Mouse (Mus musculus) frontal cortex, postnatal 25 days (tissue): ENCODE results near the gene Olfr374.
"Not testable (repeated sequence)": the region's sequence is repeated elsewhere in the genome, so short reads cannot be mapped to it uniquely, and the experiment has no call there.

ENCODE experiments used
- DNase-seq, 2 experiments: peaks; one replicate each; pipeline ENCODE4 v3.0.0; 2022; ENCODE audit warnings: low spot score in 2 of 2

The Olfr374 gene

DNA sequence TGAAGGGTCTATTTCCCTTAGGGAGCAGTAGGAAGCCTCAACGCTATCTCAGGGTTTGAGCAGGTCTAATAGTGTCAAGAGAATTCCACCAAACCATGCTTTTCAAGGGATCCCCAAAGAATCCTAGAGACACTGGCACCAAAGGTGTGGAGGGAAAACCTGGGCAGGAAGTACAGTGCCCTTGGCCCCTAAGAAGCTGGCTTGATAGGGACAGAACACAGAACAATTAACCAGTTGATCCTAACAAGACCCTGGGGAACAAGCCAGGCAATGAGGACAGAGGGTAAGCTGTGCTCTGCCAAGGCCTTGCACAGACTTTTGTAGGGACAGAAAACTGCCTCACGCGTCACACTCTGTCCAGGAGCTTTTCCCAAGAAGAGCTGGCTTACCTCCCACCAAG is at the start of gene Olfr374:
Gene Olfr374 (plus strand): TSS at position 301 of the 400 bp plus-strand sequence.
- DNase-seq = no peak

DNA sequence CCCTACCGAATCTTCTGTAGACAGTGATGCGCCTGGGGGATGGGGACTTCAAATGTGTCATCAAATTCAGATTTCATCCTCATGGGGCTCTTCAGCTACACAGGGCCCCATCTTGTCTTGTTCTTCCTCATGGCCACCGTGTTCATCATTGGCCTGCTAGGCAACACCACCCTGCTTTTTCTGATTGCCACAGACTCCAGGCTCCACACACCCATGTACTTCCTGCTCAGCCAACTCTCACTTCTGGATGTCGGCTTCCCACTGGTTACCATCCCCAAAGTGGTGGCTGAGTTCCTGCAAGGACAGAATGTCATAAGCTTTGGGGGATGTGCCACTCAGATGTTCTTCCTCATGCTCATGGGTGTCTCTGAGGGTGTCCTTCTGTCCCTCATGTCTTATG is 49.2 kb upstream of the Olfr374 start:
- not testable (repeated sequence) for DNase-seq

DNA sequence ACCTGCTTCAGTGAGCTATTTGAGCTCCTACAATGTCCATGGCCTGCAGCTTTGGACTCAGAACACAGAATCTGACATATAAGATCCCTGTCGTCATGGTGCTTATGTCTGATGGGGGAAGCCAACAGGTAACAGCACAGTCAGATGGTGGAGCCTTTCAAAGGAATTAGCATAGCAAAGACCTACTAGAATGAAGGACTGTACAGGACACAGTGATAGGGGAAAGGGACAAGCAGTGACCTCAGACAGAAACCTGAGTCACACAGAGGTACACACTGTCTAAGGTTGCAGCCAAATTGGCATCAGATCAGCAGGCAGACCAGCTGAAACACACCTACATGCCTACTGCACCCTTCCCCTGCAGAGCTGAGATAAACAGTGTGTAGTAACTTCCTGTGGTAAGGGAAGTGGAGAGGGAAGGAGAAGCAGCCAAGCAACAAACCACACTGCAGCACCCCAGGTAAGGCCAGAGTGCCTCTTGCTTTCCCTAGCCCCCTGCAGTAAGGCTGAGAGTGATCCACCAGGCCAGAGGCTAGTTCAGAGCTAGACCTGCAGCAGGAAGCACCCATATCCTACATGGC is 39.9 kb upstream of the Olfr374 start:
- not testable (repeated sequence) for DNase-seq

DNA sequence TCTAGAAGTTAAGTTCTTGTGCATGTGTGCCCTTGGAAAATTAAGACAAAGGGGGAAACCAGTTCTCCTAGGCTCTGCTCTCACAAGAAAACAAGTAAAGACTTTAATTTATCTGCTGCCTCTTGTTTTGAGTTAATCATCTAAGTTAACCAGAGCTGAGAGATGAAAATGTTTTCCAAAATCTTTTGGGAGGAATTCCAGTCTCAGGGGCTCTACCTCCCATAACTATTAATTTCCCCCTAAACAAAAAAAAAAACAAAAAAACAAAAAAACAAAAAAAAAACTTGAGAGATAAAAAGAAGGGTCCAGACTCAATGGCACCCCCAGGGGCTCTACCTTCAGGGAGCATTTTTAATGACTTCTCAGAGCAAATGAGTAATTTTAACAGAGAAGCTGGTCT is 24.0 kb upstream of the Olfr374 start, which contains the start of gene Olfr373:
Gene Olfr373 (plus strand): TSS at position 301 of the 400 bp plus-strand sequence.
- DNase-seq = not testable (repeated sequence)

DNA sequence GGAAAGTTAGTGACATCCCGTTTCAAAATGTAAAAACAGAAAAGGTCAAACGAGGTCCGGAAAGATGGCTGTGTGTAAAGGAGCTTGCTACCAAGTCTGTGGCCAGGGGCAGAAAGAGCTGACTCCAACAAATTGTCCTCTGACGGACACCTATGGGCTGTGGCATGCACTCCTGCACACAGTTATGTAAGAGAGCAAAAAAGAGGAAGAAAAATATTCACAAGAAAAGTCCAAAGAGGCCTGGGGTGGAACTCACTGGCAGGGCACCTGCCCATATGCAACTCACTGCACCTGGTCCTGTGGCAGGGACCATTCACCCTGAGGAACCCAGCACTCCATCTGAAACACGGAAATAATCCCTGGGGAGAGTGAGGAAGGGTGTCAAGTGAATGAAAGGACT is 22.1 kb upstream of the Olfr374 start:
- no peak for DNase-seq

DNA sequence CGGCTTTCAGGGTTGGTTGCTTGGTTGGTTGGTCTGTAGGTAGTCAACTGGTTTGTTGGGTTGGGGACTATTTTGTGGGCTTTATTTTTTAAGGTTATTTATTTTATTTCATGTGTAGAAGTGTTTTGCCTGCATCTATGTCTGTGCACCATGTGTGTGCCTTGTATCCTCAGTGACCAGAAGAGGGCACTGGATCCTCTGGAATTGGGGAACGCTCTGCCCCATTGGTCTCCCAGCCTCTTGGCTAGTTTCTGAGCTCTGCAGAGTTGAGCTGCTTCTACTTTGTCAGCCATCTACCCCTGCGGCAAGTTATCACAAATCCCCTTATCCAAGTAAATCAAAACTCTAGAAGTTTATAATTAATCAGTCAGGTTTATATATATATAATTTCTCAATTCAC is 19.2 kb upstream of the Olfr374 start:
- DNase-seq = not testable (repeated sequence)

DNA sequence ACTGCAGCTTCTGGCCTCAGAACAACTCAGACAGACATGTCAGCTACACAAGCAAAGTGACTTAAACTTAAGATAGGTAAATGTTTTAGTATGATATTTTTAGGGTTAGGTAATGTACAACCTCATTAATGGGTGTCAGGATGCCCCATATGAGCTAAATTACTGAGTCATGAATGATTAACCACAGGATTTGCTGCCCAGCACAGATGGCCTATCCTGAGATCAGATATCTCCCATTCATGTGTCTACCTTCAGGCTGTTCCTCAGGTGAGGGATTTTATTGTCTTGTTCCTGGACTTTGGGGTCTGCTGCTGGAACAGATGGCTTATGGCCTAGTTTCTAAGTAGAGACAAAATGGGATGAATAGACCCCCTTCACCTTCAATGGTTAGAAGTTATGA is 10.1 kb upstream of the Olfr374 start:
- DNase-seq = not testable (repeated sequence)

DNA sequence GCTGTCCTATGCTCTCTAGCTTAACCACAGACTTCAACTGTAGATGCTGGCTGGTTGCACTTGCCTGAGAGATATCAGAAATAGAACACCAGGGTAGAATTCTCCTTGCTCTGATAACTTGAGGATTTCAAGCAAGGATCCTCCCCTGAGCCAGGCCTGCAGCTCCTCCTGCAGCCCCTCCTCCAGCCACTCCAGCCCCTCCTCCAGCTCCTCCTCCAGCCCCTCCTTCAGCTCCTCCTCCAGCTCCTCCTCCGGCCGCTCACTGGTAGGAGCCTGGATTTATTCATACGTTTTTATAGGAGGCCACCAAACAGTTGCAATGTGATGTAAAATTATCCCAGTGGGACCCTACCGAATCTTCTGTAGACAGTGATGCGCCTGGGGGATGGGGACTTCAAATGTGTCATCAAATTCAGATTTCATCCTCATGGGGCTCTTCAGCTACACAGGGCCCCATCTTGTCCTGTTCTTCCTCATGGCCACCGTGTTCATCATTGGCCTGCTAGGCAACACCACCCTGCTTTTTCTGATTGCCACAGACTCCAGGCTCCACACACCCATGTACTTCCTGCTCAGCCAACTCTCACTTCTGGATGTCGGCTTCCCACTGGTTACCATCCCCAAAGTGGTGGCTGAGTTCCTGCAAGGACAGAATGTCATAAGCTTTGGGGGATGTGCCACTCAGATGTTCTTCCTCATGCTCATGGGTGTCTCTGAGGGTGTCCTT is 7.3 kb upstream of the Olfr374 start:
- not testable (repeated sequence) for DNase-seq

DNA sequence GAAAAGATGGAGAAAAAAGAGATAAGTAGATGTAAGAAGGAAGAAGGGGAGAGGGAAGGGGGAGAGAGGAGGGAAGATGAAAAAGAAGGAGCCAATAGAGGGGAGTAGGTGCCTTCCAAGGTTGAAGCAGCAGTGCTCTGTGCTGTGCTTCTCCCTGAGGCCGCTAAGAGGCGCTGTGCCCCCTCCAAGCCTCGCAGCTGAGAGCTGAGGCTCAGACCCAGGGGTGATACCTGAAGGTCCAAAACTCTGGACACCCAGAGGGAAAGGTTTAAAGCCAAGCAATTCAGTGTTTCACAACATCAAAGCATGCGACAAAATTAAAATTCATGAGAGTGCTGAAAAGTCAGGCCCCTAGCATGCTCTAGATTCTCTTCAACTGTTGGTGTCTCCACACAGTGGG is 1.7 kb upstream of the Olfr374 start:
- DNase-seq = no peak

DNA sequence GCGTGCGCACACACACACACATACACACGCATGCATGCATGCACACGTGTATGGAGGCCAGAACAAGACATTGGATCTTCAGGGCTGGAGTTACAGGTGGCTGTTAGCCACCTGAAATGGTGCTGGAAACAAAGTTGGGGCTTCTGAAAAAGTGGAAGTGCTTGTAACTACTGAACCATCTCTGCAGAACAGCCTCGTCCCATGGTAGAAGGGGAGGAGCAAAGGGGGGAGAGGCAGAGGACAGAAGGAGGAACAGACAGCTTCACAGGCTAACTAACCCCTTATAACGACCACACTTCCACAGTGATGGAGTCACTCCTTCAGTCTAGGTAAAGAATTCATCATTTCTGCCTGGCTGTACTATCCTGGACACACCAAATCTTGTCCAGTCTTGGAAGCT is 4.0 kb downstream of the Olfr374 start:
- no peak for DNase-seq

DNA sequence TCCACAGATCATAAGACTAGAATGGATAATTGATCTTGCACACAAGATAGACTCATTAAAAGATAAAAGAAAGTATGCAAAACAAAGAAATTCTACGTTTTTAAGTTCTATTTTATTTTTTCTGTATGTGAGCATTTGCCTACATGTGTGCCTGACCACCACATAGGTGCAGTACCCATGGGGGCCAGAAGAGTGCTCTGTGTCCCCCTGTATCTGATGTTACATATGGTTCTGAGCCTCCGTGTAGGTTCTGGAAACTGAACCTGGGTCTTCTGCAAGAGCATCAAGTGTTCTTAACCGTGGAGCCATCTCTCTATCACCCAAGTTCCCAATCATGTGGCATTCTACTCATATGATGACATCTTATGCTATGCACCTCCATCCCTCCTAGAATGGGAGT is 5.6 kb downstream of the Olfr374 start:
- no peak for DNase-seq

DNA sequence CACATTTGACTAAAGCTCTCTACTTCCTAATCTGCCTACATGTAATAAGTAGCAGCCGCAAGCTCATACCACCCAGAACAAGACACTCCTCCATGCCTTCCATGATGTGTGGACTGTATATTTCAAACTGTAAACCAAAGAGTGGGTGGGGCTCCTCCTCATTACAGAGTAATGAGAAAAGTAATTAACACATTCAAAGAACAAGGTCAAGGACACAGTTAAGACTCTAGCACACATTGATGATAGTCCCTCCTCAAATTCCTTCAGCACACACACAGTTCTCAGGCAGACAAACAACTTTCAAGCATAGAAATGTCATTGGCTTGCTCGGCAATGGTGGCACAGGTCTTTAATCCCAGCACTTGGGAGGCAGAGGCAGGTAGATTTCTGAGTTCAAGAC is 8.4 kb downstream of the Olfr374 start:
- DNase-seq = no peak

DNA sequence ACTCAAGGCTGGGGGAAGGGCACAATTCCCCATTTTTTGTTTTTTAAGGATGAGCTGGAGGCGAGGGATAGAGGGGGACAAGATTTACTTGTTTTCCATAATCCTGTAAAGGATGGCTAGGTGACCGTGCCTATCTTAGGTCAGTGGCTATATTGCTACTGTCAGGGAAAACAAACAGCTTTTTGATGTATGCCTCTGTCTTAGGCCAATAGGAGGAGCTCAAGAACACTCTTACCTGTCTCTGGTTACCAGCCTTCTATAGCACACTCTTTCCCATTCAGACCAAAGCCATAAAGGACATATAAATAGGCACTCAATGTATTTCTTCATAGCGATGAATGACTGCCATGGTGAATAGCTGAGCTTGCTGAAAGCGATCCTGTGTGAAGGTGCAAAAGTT is 11.8 kb downstream of the Olfr374 start:
- DNase-seq = no peak

DNA sequence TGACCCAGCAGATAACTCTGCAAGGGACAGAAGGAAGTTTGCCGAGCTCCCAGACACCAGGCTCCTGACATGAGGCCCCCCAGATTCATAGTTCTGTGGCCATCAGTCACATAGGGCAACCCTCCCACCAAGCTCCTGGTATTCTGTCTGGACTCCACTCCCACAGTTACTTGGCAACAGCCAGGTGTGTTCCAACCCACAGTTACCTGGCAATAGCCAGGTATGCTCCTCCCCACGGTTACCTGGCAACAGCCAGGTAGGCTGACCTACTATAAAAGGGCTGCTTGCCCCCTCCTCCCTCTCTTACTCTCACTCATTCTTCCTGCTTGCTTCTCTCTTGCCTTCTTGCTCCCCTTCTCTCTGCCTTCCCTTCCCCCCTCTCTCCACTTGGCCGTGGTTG is 14.6 kb downstream of the Olfr374 start:
- DNase-seq = not testable (repeated sequence)

DNA sequence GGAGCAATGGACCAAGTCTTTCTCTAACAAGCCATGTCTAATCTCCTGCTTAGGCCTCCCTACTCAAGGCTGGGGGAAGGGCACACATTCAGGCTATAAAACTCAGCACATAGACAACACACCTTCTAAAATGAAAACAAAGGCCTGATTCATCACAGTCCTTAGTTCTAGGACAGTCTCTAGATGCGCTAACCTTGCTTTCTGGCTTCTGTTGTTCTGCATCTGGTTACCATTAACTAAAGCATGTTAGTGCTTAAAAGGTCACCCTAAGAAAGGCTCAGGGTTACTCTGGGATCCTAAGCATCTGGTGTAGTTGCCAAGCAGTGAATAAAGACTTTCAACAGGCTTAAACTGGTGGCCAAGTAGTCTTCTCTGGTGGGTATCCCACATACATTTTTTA is 15.2 kb downstream of the Olfr374 start:
- DNase-seq = no peak

DNA sequence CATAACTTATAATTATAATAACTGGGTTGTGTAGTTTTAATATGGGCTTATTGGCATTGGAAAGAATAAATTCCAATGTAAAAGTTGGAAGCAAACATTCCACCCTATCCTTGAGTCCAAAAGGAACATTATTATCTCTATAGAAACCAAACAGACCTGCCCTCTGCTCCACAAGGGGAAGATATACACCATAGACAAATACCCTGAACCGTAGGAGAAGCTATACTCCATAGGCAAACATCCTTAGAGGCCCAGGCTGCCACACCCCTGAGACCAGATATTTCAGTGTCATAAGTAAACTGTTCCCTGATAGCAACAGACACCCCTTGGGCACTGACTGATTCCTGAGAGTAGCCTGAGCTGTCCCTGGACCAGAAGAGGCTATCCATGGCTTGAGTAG is 21.0 kb downstream of the Olfr374 start:
- no peak for DNase-seq

DNA sequence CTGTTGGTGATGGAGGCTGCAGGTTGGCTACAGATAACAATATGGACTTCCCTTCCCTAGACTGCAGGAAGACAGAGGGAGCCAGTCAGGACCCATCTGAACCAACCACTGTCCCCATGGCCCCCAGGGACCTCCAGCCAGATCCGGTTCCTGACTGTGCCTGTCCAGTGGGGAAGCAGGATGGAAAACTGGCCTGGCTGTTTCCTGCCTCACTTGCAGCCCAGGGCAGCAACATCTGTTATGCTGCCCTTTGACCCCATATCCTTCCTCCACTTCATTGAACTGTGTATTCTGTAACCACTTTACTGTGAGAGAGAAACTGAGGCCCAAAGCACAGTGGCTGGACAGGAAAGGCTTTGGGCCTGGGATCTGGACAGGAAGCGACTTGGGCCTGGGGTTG is 24.4 kb downstream of the Olfr374 start:
- DNase-seq = no peak

DNA sequence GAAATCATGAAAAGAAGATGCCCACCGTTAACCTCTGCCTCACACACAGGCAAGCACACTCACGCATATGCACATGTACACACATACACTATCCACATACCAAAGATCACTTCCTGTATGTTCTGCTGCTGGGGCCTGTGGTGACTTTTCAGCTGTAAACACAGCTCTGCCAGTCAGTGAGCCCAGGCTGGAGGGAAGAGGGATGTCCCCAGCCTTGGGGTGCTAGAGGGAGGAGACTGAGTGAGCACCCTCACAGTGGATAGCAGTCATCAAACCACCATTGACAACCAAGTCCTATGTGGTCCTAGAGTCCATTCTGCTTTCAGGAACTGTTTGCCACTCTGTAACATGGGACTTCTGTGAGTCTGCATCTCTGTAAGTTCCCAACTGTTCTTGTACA is 25.1 kb downstream of the Olfr374 start:
- DNase-seq = no peak

DNA sequence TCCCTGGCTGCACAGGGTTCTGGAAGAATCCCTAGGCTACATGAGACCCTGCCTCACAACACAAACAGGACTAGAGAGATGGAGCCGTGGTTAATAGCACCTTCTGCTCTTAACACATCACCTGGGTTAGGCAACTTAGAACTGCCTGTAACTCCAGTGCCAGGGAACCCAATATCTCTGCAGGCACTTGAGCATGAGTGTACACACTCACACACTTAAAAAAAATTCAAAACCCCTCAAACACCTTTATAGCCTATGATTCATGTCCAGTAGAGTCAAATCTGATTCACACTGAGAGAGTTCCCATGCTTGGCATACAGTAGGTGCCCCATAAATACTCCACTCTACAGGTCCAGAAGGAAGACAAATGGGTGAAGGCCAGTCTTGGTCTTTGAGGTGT is 25.6 kb downstream of the Olfr374 start:
- no peak for DNase-seq

DNA sequence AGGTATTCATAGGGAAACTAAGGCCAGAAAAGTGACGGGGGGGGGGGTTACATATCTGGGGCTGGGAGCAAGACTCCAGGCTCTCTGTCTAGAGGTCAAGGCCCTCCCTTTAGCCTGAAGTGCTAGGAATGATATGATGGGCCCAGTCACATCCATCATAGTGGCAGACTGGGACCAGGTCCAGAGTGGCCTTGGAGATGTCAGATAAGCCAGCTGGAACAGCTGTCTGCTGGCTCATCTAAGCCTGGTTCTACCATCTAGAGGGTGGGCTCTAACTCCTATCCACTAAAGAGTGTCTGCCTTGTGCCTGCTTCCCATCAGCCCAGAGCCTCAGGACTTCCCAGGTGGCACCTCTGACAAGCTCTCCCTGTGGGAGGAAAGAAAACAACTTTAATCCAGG is 26.1 kb downstream of the Olfr374 start:
- no peak for DNase-seq

DNA sequence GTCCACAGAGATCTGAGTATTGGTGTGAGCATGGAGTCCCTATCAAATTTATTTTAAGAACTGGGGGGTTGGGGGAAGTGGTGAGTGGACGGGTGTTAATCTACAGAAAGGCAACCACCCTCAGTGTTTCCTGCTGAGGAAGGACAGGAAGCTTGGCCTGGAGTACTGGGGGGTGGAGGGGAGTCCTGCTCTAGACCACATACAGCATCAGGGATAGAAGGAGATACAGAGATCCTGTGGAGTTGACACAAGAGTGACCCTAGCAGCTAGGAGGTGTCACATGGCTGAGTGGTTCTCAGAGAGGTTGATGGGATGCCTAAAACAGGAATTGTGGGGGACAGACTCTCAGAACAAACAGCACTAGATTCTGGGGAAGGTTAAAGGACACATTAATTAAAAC is 26.7 kb downstream of the Olfr374 start:
- DNase-seq = no peak

DNA sequence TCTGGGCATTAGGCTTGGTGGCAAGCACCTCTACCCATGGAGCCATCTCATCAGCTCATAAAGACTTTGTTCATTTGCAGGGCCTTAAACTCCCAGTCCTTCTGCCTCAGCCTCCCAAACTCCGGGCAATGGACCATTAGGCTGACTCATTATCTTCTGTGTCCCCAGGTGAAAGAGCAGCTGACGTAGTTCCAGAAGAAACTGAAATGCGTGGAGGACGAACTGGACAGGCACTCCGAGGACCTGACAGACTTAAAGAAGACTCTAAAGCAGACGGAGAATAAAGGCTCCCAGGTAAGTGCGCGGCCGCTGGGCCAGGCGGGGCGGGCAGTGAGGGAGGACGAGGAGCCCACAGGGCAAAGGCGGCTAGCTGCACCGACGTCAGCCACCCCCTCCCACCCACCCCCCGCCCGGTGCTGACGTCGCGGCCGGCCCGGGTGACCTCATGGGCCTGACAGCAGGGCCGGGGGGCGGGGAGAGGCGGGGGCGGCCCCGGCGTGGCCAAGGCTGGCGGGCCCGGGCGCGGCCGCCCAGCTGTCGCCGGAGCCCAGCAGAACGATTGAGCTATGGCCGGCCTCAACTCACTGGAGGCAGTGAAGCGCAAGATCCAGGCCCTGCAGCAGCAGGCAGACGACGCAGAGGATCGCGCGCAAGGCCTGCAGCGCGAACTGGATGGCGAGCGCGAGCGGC is 28.1 kb downstream of the Olfr374 start, which contains the start of gene Tpm4:
Gene Tpm4 (plus strand): TSS at position 220 of the 690 bp plus-strand sequence.
- peak in 1 of 2 experiments; percentile 14 for DNase-seq
